Mouse (Mus musculus) CH12.LX (cell line): ENCODE results near the gene C5ar1.

Experiments used
- CTCF ChIP-seq, 2 experiments: IDR thresholded peaks in 1 of 2; conservative IDR thresholded peaks in 1 of 2; 2 replicates each; pipeline ENCODE4 v1.5.1; 2011 to 2012; ENCODE audit warnings: low read depth in 2 of 2, low read length in 2 of 2, improper control_type of control experiment in 1 of 2, inconsistent platforms in 1 of 2, mild to moderate bottlenecking in 1 of 2, moderate library complexity in 1 of 2
- POLR2A ChIP-seq: IDR thresholded peaks from 2 replicates; pipeline ENCODE4 v1.6.1; 2011; ENCODE audit warnings: low read depth, mild to moderate bottlenecking, improper control_type of control experiment, low read length
- USF1 ChIP-seq: IDR thresholded peaks from 2 replicates; pipeline ENCODE4 v1.6.1; 2014; ENCODE audit warnings: low read depth, mild to moderate bottlenecking, inconsistent platforms, low read length, improper control_type of control experiment

- no peak for TF ChIP-seq USF1
- no peak for TF ChIP-seq CTCF (conservative IDR thresholded peaks at IDR 0.05 in 1 of 2, IDR thresholded peaks at IDR 0.05 in 1 of 2; ENCODE audit: low read depth in 2 of 2, low read length in 2 of 2)
- TF ChIP-seq POLR2A = no peak
Observed at GRCm38 (mm10) chr7:16239554-16239997, 19.8 kb downstream of the C5ar1 start.
